Mouse (Mus musculus): Measurements from ENCODE around the gene Sema5a. TPM values are rescaled to one million over a fixed set of nuclear protein-coding genes. Genes with fewer than 3 reads are reported as not detected.

The Sema5a gene
- polyA plus RNA-seq, 1 experiment from 2014 or later: 8.7 TPM

DNA sequence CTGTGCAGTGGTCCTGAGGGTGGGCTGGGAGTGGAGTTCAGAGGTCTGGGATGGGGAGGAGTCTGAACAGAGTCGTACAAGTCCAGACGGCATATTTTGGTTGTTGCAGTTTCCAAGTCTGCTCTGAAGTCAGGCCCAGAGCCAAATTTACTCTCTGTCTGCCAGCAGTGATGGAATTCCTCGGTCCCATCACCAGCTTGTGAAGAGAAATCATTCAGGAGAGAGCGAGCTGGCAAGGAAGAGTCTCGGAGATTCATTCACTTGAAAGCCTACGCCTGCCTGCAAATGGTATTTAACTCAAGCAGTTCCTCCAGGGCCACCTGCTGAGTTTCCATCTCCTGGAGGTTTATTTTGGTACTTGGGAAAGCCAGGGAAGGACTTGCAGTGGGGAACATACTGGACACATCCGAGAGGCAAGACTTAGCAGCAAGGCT lies 13.3 kb downstream of the Sema5a start:
- Histone ChIP-seq H3K4me2 (no peak overlapping the region), H3K9ac (no peak overlapping the region), H3K27ac (no peak overlapping the region), H3K27me3 (replicated peaks) (no peaks in the 10 kb centered on the region), H3K36me3 (replicated peaks) (no peaks in the 10 kb centered on the region), H3K4me1 (peaks cover 9% of the 10 kb centered on the region), H3K4me3 (no peak overlapping the region), H3K9me3 (0 out of 2 replicates have a peak, but pooled peaks cover 3% of the 10 kb centered on the region)
- WGBS: 58% methylated on average over 7 of the region's 7 CpGs
- no peak for ATAC-seq (replicated peaks)

DNA sequence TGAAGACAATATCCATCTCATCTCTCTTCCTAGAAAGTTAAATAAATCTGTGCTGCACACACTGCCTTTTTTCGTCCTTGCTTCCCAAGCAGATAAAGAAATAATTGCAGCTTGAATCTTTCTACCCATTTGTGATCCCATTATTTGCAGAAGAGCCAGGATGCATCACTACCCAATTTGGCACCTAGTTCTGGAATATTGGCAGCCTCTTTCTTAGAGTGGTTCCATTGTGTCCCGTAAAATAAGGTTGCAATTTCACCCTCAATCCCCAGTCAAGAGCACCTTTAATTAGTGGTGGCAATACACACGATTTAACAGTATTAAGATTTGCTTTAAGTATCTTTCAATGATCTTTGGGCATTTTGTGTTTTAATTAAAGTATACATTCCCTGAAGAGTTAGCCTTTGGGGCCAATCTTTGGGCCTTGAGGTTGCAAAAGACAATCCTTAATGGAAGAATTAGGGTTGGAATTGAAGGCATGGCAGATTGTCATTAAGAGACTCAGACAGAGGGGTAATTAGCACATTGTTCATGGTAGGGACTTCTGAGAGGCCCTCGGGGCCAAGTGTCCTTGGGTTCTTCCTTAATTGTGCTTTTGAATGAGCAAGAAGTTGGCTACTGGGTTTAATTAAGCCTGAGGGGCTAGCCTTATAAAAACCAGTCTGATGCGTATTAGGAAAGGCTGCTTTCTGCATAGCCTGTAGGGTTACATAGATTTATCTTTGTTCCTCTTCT lies 14.9 kb downstream of the Sema5a start:
- no peak overlapping the region for H3K4me2 ChIP-seq
- 50% methylated on average over 5 of the region's 5 CpGs for WGBS
- no peaks in the 10 kb centered on the region for H3K27me3 ChIP-seq (replicated peaks)
- H3K9ac ChIP-seq: no peak overlapping the region
- H3K4me3 ChIP-seq: no peak overlapping the region
- no peaks in the 10 kb centered on the region for H3K36me3 ChIP-seq (replicated peaks)
- ATAC-seq (replicated peaks): 0 out of 2 replicates have a peak, but pooled peaks have one; percentile 25
- peaks cover 9% of the 10 kb centered on the region for H3K4me1 ChIP-seq
- H3K27ac ChIP-seq: no peak overlapping the region
- H3K9me3 ChIP-seq: no peaks in the 10 kb centered on the region

DNA sequence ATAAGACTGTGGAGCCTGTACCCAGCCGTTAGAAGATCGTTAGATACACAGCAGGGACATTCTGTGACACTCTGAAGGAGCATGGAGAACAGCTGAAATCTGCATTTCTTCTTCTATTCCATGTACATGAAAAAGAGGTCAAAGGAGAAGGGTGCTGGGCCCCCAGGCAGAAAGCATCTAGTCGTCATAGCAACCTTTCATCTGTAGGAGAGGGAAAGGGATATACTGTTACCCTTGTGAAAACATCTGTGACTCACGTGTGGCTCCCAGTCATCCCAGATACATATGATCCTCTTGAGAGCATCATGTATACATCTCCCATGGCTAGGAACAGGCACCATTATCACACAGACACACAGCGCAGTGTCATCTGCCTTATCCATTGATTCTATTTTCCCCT lies 16.3 kb downstream of the Sema5a start:
- no peaks in the 10 kb centered on the region for H3K36me3 ChIP-seq (replicated peaks)
- no peaks in the 10 kb centered on the region for H3K9me3 ChIP-seq
- H3K27me3 ChIP-seq (replicated peaks): no peaks in the 10 kb centered on the region
- WGBS: 42% methylated on average over 5 of the region's 5 CpGs
- H3K4me2 ChIP-seq: no peak overlapping the region
- 0 out of 2 replicates have a peak, but pooled peaks have one; percentile 44 for ATAC-seq (replicated peaks)
- peaks cover 9% of the 10 kb centered on the region for H3K4me1 ChIP-seq
- H3K27ac ChIP-seq: no peak overlapping the region
- H3K4me3 ChIP-seq: no peak overlapping the region
- no peak overlapping the region for H3K9ac ChIP-seq

DNA sequence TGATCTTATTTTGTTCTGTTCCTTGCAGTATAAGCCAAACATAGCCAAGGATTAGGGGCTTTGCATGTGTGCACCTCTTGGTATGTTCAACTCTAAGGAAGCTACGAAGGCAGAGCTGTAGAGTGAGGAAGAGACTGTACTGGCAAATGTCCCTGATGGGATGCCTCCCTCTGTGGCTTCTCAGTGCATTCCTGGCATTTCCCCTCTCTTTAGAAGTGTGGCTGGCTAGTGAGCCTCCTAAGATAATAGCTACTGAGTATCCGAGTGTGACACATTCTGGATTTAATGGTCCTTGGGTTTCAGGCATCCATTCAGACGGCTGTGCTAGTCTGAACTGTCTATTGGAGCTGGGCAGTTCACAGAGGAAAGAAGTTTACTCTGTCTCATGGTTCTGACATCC lies 19.0 kb downstream of the Sema5a start:
- Histone ChIP-seq H3K4me1 (peaks cover 18% of the 10 kb centered on the region), H3K4me3 (no peak overlapping the region), H3K4me2 (no peak overlapping the region), H3K27me3 (replicated peaks) (no peaks in the 10 kb centered on the region), H3K9ac (no peak overlapping the region), H3K36me3 (replicated peaks) (no peaks in the 10 kb centered on the region), H3K27ac (no peak overlapping the region), H3K9me3 (no peaks in the 10 kb centered on the region)
- no peak for ATAC-seq (replicated peaks)
- WGBS: 50% methylated on average over 3 of the region's 3 CpGs

DNA sequence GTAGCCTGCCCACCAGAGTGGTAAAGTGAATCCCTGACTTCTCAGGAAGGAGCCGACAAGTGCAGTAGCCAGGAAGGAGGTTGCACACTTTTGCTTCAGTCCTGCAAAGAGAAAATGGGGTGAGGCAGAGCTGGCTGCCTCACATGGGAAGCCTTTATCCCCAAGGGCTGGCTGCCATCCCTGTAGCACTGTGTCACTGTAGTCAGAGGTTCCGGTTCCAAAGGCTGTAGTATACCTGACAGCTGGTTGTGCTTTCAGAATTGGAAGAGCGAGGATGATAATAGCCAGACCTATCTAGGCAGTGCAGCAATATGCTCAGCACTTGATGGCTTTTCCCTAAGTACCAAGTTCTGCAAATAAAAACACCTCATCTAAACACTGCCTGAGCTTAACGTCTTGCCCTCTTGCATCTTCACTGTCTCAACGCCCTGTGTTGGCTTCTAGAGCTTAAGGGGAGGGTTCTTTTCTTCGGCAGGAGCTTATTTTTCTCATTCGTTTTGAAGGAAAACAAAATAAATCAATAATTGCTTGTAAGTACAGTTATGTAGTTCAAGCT lies 20.3 kb downstream of the Sema5a start:
- Histone ChIP-seq H3K27me3 (replicated peaks) (no peaks in the 10 kb centered on the region), H3K27ac (no peak overlapping the region), H3K36me3 (replicated peaks) (no peaks in the 10 kb centered on the region), H3K4me2 (no peak overlapping the region), H3K9ac (no peak overlapping the region), H3K4me3 (no peak overlapping the region), H3K4me1 (peaks cover 18% of the 10 kb centered on the region), H3K9me3 (no peaks in the 10 kb centered on the region)
- 86% methylated on average over 7 of the region's 7 CpGs for WGBS
- no peak for ATAC-seq (replicated peaks)

DNA sequence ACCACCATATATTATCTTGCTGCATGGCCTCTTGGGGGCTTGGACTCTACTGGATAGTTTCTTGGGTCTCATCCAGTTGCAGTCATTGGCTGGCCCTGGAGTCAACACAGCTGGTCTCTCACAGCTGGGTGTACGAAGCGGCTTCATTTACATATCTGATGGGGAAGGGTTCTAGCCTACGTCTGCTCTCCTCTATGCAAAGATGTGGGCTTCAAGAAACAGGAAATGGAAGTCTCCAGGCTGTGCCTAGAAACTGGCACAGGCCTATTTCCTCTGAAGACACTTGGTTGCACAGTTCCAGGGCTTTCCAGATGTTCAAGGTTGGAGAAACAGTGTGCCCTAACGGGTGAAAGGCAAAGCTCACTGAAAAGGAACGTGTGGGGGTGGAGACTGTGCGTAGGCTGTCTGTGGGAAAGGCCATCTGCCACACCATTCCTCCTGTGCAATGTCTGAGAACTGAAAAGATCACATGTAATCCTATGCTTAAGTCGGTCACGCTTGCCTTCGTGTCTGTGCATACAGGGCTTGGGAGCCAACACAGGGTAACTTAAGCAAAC lies 20.8 kb downstream of the Sema5a start:
- H3K9me3 ChIP-seq: no peaks in the 10 kb centered on the region
- no peak overlapping the region for H3K27ac ChIP-seq
- no peak overlapping the region for H3K9ac ChIP-seq
- WGBS: 45% methylated on average over 9 of the region's 9 CpGs
- no peak overlapping the region for H3K4me3 ChIP-seq
- H3K4me2 ChIP-seq: no peak overlapping the region
- H3K4me1 ChIP-seq: peaks cover 21% of the 10 kb centered on the region
- H3K27me3 ChIP-seq (replicated peaks): no peaks in the 10 kb centered on the region
- H3K36me3 ChIP-seq (replicated peaks): no peaks in the 10 kb centered on the region
- ATAC-seq (replicated peaks): 0 out of 2 replicates have a peak, but pooled peaks have one; percentile 25

DNA sequence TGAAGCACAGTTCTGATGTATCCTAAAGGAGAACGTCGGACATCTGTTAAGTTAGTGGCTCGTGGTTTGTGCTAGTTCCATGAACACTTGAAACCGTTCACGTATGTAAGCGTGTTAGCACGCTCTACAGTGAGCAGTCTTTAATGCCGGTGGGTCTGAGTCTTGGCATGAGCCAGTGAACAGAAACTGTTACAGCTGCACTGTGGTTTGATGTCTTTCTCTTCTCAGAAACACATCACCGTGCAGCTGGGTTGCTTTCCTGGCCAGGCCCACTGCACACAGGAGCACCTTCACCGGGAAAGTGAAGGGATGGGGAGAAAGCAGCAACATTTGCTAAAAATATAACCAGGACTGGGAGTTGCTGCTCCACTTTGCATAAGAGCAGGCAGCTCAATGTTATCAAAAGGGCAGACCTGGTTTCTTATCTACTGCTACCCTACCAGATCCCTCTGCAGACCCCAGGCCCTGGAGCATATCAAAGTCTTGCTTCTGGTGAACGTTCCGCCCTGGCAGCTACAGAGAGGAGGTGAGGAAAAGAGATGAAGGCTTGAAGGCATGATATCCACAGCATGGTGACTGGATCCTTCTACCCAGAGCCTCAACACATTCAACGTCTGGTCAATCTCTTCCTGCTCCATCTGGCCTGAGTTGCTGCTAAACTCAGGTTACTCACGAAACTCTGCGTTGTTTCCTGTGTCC lies 21.7 kb downstream of the Sema5a start:
- no peaks in the 10 kb centered on the region for H3K9me3 ChIP-seq
- no peaks in the 10 kb centered on the region for H3K27me3 ChIP-seq (replicated peaks)
- no peak overlapping the region for H3K27ac ChIP-seq
- ATAC-seq (replicated peaks): no peak
- H3K36me3 ChIP-seq (replicated peaks): no peaks in the 10 kb centered on the region
- no peak overlapping the region for H3K4me3 ChIP-seq
- H3K4me1 ChIP-seq: peaks cover 15% of the 10 kb centered on the region
- no peak overlapping the region for H3K4me2 ChIP-seq
- WGBS: 83% methylated on average over 15 of the region's 15 CpGs
- no peak overlapping the region for H3K9ac ChIP-seq

DNA sequence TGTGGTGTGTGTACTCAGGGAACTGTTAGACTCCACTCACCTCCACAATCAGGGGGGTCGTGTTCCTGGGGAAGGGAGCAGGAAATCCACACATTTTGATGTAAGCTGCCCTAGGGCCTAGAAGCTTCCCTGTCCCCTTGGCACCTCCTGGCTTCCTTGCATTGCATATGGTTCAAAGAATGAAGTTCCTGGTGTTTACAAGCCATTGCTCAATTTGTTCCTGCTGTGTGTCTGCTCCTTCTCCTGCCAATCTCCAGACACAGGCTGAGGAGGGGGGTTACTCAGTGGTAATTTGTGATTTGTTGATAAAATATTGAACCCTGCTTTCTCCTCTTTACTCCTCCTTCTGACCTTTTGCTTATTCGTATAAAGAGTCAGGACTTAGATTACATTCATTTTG lies 25.5 kb downstream of the Sema5a start:
- Histone ChIP-seq H3K9me3 (no peaks in the 10 kb centered on the region), H3K36me3 (replicated peaks) (no peaks in the 10 kb centered on the region), H3K4me1 (peaks cover 15% of the 10 kb centered on the region), H3K9ac (no peak overlapping the region), H3K4me3 (no peak overlapping the region), H3K27me3 (replicated peaks) (no peaks in the 10 kb centered on the region), H3K4me2 (no peak overlapping the region), H3K27ac (no peak overlapping the region)
- 49% methylated on average over 2 of the region's 2 CpGs for WGBS
- ATAC-seq (replicated peaks): no peak

DNA sequence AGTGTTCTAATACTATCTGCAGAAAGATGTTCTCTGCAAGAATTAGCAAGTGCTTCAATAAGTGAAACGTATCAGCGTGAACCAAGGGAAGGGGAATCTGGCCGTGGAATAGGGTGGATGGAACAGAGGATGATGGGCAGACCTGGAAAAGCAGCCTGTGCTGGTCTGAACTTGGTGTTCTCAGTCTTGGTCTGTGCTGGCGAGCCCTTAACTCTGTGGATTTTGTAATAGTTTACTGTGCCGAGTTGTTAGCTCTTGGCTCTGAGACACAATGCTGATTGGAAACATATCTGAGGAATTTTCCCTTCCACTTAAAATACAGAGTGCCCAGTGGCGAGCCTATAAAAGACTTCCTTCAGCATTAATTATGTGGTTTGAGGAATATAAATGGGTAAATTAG lies 29.3 kb downstream of the Sema5a start:
- H3K9ac ChIP-seq: no peak overlapping the region
- no peak overlapping the region for H3K4me3 ChIP-seq
- no peaks in the 10 kb centered on the region for H3K9me3 ChIP-seq
- H3K4me1 ChIP-seq: peaks cover 13% of the 10 kb centered on the region
- H3K36me3 ChIP-seq (replicated peaks): no peaks in the 10 kb centered on the region
- no peak for ATAC-seq (replicated peaks)
- H3K27me3 ChIP-seq (replicated peaks): no peaks in the 10 kb centered on the region
- 85% methylated on average over 6 of the region's 6 CpGs for WGBS
- no peak overlapping the region for H3K4me2 ChIP-seq
- H3K27ac ChIP-seq: no peak overlapping the region

DNA sequence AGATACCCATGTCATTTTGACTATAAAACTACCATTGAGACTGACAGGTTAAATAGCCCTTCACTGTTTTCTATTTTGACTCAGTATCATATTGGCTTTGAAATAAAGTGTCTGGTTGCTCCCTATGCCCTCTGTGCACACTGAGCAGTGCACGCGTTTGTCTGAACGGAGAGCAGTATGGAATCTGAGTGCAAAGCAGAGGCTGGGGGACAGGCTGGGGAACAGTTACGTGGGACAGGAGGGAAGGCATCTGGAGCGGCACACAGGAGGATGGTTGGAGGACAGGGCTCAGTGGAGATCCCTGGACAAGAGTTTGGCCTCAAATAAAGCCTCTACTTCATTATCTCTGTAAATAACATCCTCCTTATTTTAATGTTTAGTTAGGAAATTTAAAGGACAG lies 30.4 kb downstream of the Sema5a start:
- no peak for ATAC-seq (replicated peaks)
- H3K4me3 ChIP-seq: no peak overlapping the region
- no peaks in the 10 kb centered on the region for H3K36me3 ChIP-seq (replicated peaks)
- no peaks in the 10 kb centered on the region for H3K9me3 ChIP-seq
- H3K4me2 ChIP-seq: no peak overlapping the region
- peaks cover 13% of the 10 kb centered on the region for H3K4me1 ChIP-seq
- H3K27ac ChIP-seq: no peak overlapping the region
- no peaks in the 10 kb centered on the region for H3K27me3 ChIP-seq (replicated peaks)
- H3K9ac ChIP-seq: no peak overlapping the region
- WGBS: 86% methylated on average over 5 of the region's 5 CpGs

DNA sequence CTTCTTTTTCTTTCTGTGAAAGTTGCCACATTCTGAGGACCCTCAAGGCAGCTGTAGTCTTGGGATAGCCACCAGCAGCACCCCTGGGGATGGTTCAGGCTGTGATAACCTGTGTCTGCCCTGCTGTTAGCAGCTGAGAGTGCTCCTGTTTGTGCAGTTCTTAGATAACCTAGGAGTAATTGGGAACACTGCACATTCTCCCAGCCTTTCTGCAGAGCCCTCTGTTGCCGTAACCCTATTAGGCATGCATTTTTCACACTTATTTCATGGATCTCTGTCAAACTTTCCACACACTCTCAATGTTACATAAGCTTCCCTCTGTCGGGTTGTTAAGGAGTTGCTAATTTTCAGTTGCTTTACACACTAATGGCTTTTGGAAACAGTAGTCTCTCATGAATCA lies 34.0 kb downstream of the Sema5a start:
- peak; percentile 58; the same call in 1 of the 2 replicates for ATAC-seq (replicated peaks)
- H3K27ac ChIP-seq: no peak overlapping the region

DNA sequence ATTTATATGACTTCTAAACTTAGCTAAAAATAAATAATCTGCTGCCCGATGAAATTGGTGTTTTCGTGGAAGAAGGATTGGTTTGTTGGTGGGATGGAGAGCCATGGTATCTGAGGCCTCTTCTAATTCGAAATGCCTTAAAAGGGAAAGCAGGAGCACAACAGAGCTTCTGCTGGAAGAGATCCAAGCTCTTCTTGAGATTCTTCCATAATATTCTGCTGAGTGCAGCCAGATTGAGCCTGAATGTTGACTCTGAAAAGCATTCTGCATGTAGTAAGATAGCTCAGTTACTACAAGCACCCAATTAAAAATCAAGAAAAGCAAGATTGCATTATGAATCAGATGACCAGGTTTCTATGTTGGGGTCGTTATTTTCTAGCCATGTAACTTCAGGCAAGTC lies 36.8 kb downstream of the Sema5a start:
- 81% methylated on average over 4 of the region's 4 CpGs for WGBS
- ATAC-seq (replicated peaks): no peak
- H3K27ac ChIP-seq: no peak overlapping the region

More for the DNA sequence above, 34.0 kb downstream of the Sema5a start:
- no peak overlapping the region for H3K9ac ChIP-seq
- no peak overlapping the region for H3K4me2 ChIP-seq
- no peaks in the 10 kb centered on the region for H3K9me3 ChIP-seq
- peaks cover 11% of the 10 kb centered on the region for H3K4me1 ChIP-seq
- no peaks in the 10 kb centered on the region for H3K36me3 ChIP-seq (replicated peaks)
- WGBS: 26% methylated on average over 2 of the region's 2 CpGs
- no peak overlapping the region for H3K4me3 ChIP-seq
- H3K27me3 ChIP-seq (replicated peaks): no peaks in the 10 kb centered on the region

More for the DNA sequence above, 36.8 kb downstream of the Sema5a start:
- Histone ChIP-seq H3K36me3 (replicated peaks) (no peaks in the 10 kb centered on the region), H3K4me1 (peaks cover 8% of the 10 kb centered on the region), H3K9me3 (no peaks in the 10 kb centered on the region), H3K27me3 (replicated peaks) (no peaks in the 10 kb centered on the region), H3K9ac (no peak overlapping the region), H3K4me2 (no peak overlapping the region), H3K4me3 (no peak overlapping the region)

All from midbrain, embryonic 15.5 days (tissue).